Mouse (Mus musculus): ENCODE measurements around the gene Gm13693. TPM values are rescaled to one million over a fixed set of nuclear protein-coding genes. Genes with fewer than 3 reads are reported as not detected.

Gm13693 gene
- polyA plus RNA-seq, 1 experiment from 2014 or later: not detected

DNA sequence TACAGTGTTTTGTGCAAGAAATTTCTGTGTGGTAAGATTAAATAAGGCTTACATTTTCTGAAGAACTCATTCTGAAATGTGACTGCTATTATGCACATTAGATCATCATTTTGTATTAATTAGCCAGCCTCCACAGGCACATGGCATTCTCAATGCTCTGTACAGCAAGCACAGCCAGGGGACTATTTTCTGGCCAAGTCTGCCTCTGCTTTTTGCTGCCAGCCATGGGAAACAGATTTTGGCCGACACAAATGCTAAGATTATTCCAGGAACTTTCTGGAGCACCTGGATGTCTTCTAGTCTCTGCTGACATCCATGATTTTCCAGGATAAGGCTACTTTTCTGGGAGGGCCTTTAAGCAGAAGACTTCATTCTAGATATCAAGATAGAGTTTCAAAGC is 47.6 kb downstream of the Gm13693 start:
- Histone ChIP-seq H3K9me3 (no peaks in the 10 kb centered on the region), H3K4me3 (no peak overlapping the region), H3K27me3 (ENCODE audit: insufficient read depth, poor library complexity, severe bottlenecking) (no peaks in the 10 kb centered on the region), H3K36me3 (no peaks in the 10 kb centered on the region), H3K27ac (no peak overlapping the region), H3K4me1 (no peaks in the 10 kb centered on the region)
- no peak for DNase-seq (ENCODE audit: low spot score)
- 48% methylated on average over 1 of the region's 1 CpGs for WGBS

DNA sequence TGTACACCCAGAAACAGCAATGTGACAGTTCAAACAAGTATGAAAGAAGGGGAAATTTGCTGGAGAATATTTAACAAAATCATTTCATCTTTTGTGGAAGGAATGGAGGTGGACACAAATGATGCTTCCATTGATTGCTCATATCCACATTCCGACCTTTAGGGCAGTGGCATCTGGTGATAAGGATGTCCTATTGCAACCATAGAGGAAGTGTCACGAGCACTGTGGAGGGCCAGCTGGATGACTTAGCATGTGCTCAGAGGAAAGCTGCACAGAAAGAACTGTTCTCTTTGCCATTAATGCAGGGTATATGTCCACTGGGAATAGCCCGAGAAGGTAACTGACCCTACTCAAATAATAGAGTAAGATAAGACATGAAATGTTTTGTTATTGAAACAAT is 48.5 kb downstream of the Gm13693 start:
- Histone ChIP-seq H3K27me3 (ENCODE audit: insufficient read depth, poor library complexity, severe bottlenecking) (no peaks in the 10 kb centered on the region), H3K27ac (no peak overlapping the region)
- 41% methylated on average over 3 of the region's 3 CpGs for WGBS

More for the DNA sequence above, 48.5 kb downstream of the Gm13693 start:
- no peak overlapping the region for H3K4me3 ChIP-seq
- no peaks in the 10 kb centered on the region for H3K4me1 ChIP-seq
- no peaks in the 10 kb centered on the region for H3K9me3 ChIP-seq
- DNase-seq (ENCODE audit: low spot score): no peak
- H3K36me3 ChIP-seq: no peaks in the 10 kb centered on the region

Other genes starting within 250 kb of the Gm13693 start
- gene Itgav, start 237.1 kb upstream of the Gm13693 start, polyA plus RNA-seq (2016; fragmentation: Nextera tagmentation; extraction: Ambion mirVana): 48.9 and 72.1 TPM in 2 replicates
- 2.6 and 4.3 TPM in 2 replicates for gene Fam171b, start 148.9 kb upstream of the Gm13693 start, polyA plus RNA-seq (2016; fragmentation: Nextera tagmentation; extraction: Ambion mirVana)
- not detected in 2 replicates for gene Zswim2, start 20.3 kb upstream of the Gm13693 start, polyA plus RNA-seq (2016; fragmentation: Nextera tagmentation; extraction: Ambion mirVana)
- gene Gm13698, start 5.8 kb upstream of the Gm13693 start, polyA plus RNA-seq (2016; fragmentation: Nextera tagmentation; extraction: Ambion mirVana): not detected in 2 replicates
- not detected in 2 replicates for gene Gm13695, start 5.8 kb downstream of the Gm13693 start, polyA plus RNA-seq (2016; fragmentation: Nextera tagmentation; extraction: Ambion mirVana)
- gene Gm13696, start 11.6 kb downstream of the Gm13693 start, polyA plus RNA-seq (2016; fragmentation: Nextera tagmentation; extraction: Ambion mirVana): not detected in 2 replicates
- gene Gm13694, start 17.4 kb downstream of the Gm13693 start, polyA plus RNA-seq (2016; fragmentation: Nextera tagmentation; extraction: Ambion mirVana): not detected in 2 replicates
- not detected in 2 replicates for gene Gm13697, start 23.2 kb downstream of the Gm13693 start, polyA plus RNA-seq (2016; fragmentation: Nextera tagmentation; extraction: Ambion mirVana)
- gene Gm13691, start 29.1 kb downstream of the Gm13693 start, polyA plus RNA-seq (2016; fragmentation: Nextera tagmentation; extraction: Ambion mirVana): not detected in 2 replicates

All from heart, embryonic 10.5 days (tissue).